Mouse (Mus musculus) fat pad, adult 2 months (tissue): ENCODE results near the gene Cfap99.

ENCODE experiments used
- DNase-seq: peaks from one replicate; pipeline ENCODE4 v3.0.0-alpha.2; 2011; ENCODE audit warnings: low read depth, low spot score; ENCODE audit errors: extremely low read depth

Gene Cfap99

GRCm38 (mm10) chr5:34326875-34327576 is 38.6 kb downstream of the Cfap99 start:
- no peak for DNase-seq

GRCm38 (mm10) chr5:34330136-34330535 is 41.7 kb downstream of the Cfap99 start:
- no peak for DNase-seq

DNA sequence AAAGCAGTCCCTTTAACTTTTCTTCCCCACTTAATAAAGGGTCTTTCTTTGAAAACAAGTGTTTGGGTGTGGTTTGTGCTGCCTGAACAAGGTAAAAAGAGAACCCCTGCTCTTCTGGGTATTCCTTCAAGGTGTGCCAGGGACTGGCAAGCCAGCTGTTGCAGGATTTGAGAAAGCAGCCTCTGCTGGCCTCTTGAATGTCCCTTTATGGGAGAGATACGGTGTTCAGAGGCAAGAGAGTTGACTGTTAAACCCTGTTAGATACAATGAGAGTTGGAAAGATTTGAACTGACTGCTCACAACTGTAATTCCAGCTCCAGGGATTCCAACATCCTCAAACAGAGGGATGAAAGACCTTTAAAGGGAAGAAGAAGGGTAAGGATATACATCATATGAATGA is 45.7 kb downstream of the Cfap99 start:
- no peak for DNase-seq

- DNase-seq: peak; percentile 63
Observed at GRCm38 (mm10) chr5:34335539-34336096, 47.2 kb downstream of the Cfap99 start.

- DNase-seq: peak; percentile 74
Observed at GRCm38 (mm10) chr5:34336097-34336774, 47.8 kb downstream of the Cfap99 start, which contains the start of gene Rnf4. Gene Rnf4 (plus strand): TSS chr5:34336289.

DNA sequence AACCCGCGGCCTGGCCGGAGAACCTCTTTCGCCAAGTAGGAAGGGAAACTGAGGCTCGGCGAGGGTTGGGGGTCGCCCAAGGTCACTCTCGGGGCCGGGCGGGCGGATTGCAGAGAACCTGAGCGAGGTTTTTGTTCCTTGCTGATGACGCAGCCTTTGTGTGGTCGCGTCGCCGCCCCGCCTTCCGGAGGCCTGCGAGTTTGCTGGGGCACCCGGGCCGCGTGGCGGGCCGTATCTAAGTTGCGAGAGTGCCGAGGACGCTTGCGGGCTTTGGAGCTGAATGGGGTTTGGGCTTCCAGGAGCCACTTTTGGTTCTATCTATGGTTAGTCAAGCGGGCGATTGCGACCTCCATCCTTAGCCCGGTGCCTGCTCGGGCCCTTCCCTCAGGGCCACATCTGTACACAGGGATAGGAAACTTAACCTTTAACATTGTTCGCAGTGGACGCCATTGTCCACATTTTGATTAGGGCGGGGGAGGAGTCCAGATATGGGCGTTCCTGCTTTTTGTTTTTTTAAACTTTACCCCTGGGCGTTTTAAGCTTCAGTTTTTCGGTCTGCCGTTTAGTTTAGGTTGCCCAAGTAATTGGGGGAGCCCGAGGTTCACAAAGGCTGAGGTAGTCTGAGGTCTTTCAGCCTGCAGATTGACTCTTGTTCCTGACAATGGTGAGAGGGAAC is 48.5 kb downstream of the Cfap99 start:
- no peak for DNase-seq

GRCm38 (mm10) chr5:34340246-34340645 is 51.8 kb downstream of the Cfap99 start:
- no peak for DNase-seq

GRCm38 (mm10) chr5:34352084-34352631 is 63.8 kb downstream of the Cfap99 start:
- no peak for DNase-seq

DNA sequence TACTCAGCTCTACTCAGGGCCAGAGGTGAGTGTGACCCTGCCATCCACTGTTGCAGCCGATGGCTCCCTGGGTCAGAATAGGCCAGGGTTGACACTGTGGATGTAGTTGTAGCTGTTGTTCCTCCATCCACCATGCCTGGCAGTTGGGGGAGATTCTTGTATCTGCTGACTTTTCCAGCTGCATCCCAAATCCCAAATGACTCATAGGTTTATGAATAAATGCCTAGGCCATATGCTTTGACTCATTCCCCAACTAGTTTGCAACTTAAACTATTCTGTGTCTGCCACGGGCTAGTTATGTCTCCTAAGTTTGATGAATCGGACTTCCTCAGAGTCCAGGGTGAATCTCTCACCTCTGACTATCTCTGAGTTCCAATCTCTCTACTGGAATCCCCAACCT is 71.9 kb downstream of the Cfap99 start:
- DNase-seq: no peak

DNA sequence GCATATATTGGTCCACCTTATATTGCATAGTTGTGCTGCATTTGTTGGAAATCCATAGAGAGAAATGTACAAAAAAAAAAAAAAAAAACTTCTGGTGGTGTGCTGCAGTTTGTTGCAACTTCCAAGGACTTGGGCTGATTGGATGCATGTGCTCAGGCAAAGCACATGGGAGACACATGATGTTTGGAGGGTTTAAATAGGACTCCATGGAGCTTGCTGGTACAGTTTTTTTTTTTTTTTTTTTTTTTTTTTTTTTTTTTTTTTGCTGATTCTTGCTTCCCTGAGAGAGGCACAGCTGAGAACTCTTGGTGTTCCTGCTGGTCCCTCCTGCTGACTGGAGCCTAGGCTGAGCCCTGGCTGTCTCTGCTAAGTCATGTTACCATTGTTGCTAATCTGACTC is 74.7 kb downstream of the Cfap99 start:
- no peak for DNase-seq

GRCm38 (mm10) chr5:34368551-34369290 is 80.3 kb downstream of the Cfap99 start:
- no peak for DNase-seq

DNA sequence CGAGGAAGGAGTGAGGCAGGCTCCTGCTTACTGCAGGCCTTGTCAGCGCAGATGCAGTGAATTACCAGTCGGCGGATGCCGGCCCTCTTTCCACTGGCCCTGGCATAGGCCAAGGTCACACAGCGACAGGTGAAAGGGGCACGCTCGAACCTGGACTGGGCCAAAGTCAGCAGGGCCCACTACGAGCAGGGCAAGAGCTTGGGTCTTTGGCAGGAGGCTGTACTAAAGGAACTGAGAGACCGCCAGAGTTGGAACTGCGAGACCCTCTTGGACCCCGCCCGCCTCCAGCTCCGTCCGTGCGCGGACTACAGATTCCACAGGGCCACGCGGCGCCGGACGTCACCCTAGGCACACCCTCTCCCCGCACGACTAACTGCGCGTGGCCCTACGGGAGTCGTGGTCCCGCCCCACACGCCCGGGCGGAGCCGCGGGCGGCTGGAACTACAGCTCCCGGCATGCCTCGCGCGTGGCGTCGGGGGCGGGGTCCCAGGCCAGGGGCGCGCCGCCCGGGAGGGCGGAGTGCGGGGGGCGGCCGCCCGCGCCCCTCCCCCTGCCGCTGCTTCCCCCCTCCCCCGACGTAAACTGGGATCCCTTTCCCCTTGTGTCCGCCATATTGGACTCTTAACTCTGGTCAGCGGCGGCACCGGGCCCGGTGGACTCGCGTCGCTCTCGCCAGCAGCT is 81.1 kb downstream of the Cfap99 start, which contains the start of gene Fam193a:
Gene Fam193a (plus strand): TSS at position 593 of the 681 bp plus-strand sequence.
- peak; percentile 39 for DNase-seq

- DNase-seq: no peak
Observed at GRCm38 (mm10) chr5:34370022-34370823, 81.8 kb downstream of the Cfap99 start.

DNA sequence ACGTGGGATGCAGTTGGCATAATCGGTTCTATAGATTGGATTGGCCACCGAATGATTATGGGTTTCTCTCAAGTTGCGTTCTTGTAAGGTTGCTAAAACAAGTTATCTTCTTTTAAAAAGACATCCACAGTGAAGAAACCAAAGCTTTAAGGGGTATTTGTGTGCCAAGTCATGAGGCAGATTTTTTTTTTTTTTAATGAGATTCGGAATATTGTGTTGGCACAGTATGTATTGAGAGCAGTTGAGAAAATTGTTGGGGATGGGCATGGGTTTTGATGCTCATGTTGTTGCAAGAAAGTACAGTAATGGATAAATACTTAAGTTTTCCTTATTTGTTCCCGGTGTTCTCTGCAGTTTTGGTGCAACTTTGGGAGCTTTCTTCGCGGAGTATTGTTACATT is 82.4 kb downstream of the Cfap99 start:
- DNase-seq: no peak

DNA sequence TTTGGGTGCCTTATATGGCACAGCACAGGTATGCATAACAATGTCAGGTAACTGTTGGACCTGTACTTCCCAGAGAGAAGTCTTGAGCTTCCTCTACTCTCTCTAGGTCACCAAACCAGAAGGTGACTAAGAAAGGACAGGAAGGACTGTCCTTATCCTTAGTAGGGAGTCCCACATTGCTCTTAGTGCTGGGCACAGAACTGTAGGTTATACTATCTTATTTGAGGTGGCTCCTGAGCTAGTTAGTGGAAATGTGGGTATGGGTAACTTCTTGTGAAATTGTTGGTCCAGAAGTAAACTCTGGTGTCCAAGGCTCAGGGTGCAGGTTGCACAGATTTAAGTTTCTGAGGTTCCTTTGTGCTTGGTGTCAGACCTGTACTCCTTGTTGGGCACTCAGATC is 83.7 kb downstream of the Cfap99 start:
- DNase-seq: no peak

GRCm38 (mm10) chr5:34372541-34372940 is 84.1 kb downstream of the Cfap99 start:
- DNase-seq: no peak
